Mouse (Mus musculus): Measurements from ENCODE around the gene Ggta1. TPM values are rescaled to one million over a fixed set of nuclear protein-coding genes. Genes with fewer than 3 reads are reported as not detected.
A peak's percentile ranks its signal among the peaks of the same experiment; 100 is the strongest.

Ggta1 gene
- total RNA-seq (2022) = 1 to 10 TPM; 4.0 to 7.7 (median 5.6) TPM

DNA sequence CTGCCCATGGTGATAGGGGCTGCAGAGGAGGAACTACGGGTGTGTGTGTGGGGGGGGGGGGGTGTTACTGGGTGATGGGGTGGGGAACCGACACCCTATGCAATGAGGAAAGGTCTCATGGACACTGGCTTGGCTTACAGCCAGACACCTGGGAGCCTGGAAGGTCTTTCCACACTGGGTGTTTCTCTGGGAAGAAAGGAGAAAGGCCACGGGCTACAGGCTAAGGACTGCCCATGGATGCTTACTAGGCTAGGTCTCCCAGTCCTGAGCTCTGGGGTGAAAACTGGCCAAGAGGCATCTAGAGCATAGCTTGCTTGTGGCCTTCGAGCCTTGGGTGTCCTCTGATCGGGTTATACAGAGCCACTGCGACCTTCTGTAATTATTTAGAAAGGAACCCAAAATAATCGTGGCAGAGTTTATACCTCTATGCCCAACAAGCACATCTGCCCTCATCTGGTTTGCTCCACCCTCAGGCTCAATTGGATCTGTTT, at the start of gene Ggta1:
TSS of gene Ggta1 (minus strand) at position 441 of the 491 bp plus-strand sequence.
- no peak for DNase-seq (ENCODE audit: low spot score in 2 of 2)

DNA sequence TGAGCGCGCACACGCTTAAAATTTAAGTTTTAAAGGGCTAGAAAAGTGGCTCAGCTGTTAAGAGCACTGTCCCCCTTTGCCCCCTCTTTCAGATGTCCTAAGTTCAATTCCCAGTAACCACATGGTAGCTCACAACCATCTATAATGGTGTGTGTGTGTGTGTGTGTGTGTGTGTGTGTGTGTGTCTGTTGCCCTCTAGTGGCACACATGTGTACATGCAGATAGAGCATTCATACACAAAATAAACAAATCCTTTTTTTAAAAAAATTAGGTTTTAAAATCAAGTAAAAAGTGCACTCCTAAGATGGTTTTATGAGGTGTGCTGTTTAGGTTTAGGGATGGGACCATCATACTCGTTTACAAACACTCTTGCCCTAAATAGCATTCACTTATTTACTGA, 49.2 kb upstream of the Ggta1 start:
- DNase-seq (ENCODE audit: low spot score in 2 of 2) = no peak

DNA sequence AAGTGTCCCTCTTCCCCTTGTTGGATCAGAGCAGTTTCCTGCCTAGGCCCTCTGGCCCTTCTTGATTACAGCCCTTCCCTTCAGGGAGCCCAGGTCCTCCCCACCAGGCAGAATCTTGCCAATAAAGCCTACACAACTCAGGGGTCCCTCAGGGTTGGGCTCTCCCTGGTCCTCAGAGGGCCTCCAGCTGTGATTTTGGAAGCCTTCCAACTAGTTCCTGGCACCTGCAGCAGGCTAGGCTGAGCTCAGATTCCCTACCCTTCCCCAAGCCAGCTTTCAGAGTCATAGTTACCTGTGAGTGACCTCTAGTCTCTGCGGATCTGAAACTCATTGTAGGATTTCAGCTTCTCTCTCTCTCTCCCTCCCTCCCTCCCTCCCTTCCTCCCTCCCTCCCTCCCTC, 47.9 kb upstream of the Ggta1 start:
- no peak for DNase-seq (ENCODE audit: low spot score in 2 of 2)

DNA sequence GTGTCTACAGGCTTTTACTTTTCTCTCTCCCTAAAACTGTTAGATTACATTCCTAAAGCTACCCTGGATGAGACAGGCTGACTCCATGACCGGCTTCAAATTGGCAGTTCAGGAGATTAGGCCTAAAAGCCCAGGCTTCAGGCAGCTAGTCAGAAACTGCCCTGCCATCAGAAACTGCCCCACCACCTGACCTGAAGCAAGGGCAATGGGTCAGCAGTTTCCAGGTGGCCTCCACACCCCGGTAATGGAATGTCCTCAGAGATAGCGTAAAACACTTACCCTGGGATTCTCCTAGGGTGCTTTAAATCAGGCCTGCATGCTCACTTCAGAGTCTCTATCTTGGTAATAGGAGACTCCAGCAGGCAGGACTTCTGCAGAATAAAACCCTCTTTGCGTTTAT, 46.9 kb upstream of the Ggta1 start:
- no peak for DNase-seq (ENCODE audit: low spot score in 2 of 2)

DNA sequence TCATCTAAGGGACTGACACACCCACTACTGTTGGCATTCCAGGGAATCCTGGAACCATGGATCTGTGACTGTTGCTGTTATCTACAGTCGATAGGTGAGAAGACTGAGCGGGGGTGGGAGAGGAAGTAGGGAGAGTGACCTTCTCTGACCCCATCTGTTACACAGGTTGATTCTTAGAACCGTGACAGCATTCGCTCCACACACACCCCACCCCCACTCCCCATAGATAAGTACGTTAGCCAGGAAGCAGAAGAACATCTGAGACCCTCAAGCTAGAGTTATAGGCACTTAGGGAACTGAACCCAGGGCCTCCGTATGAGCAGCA, 46.3 kb upstream of the Ggta1 start:
- no peak for DNase-seq (ENCODE audit: low spot score in 2 of 2)

DNA sequence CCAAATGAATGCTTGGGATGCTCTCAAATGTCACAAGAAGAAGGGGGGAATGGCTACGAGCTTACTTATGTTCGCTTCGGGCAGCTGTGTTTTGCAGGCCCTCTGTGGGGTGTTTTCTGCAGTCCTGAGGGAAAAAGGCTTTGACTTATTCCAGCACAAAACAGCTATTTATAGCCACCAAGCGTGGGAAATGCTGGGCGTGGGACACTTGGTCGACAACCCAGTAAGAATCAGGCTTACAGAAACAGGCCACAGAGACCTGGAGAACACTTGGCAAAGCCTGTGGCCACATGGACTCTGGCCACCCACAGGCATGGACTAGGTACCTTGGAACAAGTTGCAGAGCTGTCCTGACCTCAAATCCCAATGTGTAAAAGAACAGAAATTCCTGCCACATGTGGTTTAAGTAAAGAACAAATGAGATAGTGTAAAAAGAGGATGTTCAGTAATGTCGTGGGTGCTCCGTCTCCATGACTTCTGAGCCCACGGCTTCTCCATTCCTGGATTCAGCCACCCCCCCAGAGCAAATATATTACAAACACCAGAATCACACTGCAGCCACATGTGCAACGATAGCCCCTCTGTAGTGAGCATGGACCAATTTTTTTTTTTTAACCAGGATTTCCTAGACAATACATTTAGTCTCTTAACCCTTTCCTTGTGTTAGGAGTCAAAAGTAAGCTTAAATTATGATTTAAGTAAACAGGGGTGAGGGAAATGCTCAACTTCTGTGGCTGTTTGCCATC, 45.7 kb upstream of the Ggta1 start:
- DNase-seq (ENCODE audit: low spot score in 2 of 2) = peak; percentile 58 to 83

DNA sequence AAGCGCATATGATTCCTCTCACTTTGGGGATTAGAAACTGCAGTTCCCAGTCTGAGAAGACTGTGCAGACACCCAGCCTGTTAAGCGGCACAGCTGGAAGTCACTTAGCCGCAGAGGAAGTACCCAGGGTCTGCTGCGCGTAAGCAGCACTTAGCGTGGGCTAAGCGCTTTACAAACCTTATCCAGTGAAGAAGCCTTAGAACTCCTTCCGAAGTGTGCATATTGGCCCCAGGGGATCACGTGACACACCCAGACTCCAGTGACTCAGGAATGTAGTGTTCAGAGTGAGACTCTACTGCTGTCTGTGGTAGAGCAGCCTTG, 44.1 kb upstream of the Ggta1 start:
- no peak for DNase-seq (ENCODE audit: low spot score in 2 of 2)

DNA sequence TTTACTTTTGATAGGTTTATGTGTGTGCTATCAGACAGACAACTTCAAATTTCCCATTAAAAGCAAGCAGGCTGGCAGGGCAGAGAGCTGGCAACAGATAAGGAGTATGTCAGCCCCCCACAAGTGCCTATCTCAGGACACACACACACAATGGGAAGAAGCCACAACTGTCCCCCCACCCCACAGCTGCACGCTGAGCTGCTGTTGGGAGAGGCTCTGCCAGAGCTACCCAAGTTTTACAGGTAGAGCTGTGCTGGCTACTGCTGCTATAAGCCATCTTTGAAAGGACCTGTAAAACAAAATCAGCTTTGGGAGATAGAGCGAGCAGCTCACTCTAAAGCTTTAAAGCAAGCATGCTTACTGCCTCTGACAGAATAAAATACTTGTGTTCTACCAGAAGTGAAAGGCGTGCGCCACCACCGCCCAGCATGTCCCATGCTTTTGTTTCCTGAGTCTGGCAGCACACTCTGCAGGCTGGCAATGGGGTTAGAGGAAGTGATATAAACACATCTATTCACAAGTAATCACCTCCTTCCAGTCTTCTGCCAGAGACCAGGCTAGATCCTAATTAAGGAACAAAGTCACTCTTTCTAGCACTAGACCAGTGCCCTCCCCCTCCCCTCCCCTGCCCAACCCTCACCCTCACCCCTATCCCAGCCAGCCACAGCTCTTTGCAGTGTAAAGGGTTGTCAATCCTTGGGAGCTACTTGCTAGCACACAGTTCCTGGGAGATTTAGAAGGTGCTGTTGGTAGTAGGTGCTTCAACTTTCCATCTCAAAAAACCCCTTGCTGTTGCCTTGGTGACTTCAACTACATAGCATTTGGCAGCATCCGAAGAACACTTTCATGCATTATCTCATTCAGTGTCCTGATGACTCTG, 43.5 kb upstream of the Ggta1 start:
- peak in 1 of 2 experiments; percentile 43 for DNase-seq (ENCODE audit: low spot score in 2 of 2)

DNA sequence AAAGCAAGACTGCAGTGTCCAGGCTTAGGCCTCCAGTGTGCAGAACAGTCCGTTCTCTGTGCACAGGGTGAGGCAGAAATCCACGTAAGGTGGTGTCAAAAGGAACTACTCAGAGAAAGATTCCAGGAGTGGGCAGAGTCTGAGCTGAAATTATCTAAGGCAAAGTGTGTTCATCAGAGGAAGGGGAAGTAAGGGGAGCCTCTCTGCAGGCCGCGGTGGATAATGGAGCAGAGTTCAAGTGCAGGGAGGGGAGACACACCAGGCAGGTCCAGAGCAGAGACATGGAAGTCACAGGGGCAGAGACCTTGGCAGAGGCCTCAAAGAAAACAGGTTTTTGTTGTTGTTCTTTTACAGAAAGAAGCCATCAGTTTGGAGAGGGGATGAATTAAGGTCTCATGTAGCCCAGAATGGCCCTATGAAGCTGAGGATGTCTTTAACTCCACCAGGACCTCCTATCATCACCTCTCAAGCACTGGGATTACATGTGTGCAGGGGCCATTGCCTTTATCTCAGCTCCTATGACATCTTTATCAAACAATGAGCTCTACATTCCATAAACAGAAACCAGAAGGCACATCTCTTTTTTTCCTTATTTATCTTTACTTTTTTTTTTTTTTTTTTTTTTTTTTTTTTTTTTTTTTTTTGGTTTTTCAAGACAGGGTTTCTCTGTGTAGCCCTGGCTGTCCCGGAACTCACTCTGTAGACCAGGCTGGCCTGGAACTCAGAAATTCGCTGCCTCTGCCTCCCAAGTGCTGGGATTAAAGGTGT, 42.7 kb upstream of the Ggta1 start:
- no peak for DNase-seq (ENCODE audit: low spot score in 2 of 2)

DNA sequence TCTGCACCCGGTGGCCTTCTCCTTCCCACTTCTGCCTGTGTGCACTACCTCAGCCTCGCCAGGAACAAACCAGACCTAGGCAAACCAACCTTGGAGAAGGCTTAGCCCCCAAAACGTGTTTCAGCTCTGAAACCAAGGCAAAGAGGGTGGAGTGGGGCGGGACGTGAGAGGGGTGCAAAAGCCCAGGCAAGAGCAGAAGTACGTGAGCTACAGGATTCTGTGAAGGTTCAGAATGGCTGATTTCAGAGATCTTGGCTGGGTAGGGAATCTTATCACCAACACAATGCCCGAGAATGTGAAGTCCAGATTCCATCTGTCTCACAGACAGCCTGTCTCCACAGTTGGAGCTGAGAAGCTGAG, 41.4 kb upstream of the Ggta1 start:
- no peak for DNase-seq (ENCODE audit: low spot score in 2 of 2)

DNA sequence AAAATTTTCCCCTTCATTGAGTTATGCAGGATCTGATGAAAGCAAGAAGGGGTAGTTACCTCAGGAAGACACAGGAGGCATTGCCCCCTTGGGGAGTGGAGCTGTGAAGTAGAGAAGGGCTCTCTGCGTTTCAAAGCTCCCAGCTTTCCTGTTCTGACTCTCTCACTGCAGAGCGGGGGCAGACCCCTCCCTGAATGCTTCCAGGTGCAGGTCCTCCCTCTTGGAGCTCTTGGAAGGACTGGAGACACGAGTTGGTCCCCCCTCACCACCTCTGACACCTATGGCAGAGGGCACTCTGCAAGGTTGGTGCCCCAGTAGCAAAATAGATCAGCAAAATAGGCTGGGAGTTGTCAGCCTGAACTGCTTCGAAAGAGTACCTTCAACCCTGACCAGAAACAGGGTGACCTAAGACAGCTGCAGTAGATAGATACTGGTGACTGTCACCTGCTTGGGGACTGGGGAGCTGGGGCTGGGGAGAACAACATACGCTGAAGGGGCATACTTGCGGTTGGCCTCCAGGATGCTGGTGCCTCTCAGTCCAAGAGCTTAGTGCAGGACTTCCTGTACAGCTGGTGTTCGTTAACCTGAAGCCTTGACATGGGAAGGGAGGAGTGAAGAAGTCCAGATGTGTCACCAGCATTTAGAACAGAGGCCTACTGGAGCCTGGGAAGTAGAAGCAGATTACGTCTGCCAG, 40.8 kb upstream of the Ggta1 start:
- no peak for DNase-seq (ENCODE audit: low spot score in 2 of 2)

DNA sequence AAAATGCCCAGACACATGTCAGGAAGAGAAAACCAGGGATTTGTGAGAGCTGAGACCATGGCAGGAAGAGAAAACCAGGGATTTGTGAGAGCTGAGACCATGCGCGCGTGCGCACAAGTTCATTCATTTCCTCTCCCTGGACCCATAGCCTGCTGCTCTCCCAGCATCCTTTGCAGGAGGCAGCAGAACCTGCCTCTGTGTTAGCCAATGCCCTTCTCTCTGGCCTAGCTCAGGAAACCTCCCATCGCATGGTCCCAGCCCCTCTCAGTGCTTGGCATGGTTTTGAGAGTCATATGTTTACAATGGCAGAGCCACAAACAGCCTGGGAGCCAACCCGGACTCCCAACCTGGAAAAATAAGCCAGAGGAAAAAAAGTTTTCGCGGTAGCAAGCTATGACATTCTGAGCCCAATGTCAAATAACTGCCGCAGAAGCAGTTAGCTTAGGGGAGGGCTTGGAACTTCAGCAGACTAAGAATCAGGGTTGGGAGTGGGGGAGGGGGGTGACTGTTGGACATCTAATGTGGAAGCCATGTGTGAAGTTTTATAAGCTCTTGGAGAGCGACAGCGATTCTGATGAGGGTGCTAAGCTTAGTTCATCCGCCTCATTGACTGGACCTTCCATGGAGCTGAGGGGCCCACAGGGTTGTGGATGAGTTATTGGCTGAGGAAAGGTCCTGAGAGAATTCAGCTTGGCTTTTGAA, 40.1 kb upstream of the Ggta1 start:
- DNase-seq (ENCODE audit: low spot score in 2 of 2) = no peak

DNA sequence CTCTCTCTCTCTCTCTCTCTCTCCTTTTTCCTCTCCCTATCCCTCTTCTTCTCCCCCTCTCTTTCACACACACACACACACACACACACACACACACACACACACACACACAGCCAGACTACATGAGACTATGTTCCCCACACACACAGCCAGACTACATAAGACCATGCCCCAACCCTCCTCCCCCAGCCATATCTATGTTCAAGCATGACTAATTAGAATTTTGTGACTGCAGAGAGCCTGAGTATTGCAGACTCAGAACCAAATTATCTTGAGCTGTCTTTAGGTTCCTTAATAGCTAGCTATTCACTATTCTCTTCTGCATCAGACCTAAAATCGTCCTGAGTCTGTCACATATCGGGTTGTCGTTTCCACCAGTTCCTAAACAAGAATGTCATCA, 39.5 kb upstream of the Ggta1 start:
- no peak for DNase-seq (ENCODE audit: low spot score in 2 of 2)

DNA sequence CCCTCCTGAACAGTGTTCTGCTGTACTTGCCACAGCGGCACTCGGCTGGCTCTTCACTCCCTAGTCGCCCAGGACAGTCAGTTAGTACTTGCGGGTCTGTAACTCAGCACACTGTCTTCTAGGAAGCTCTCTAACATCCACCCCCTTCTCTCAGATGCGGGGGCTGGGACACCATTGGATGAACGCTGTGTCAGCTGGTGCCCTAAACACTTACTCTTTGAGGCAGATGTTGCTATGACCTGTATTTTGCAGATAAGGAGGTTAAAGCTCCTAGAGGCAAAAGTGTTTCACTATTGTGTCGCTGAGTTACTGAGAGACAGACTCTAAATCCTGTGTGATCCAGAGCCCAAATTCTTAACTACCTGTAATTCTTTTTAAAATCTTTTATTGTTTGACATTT, 36.4 kb upstream of the Ggta1 start:
- no peak for DNase-seq (ENCODE audit: low spot score in 2 of 2)

DNA sequence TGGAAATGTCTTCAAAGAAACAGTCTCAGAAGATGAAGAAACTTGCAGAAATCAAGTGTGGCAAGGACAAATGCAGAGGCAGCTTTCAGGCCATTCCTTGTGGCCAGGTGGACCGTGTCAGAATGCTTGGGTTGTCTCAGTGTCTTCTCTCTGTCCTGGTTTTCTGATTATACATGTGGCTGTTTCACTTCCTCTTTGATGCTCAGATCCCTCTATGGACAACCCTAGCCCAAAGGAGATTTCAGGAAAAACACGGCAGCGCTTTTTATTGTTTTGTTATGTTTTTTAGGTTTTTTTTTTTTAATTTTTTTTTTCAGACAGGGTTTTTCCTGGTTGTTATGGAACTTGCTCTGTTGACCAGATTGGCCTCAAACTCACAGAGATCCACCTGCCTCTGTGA, 35.9 kb upstream of the Ggta1 start:
- DNase-seq (ENCODE audit: low spot score in 2 of 2) = no peak

DNA sequence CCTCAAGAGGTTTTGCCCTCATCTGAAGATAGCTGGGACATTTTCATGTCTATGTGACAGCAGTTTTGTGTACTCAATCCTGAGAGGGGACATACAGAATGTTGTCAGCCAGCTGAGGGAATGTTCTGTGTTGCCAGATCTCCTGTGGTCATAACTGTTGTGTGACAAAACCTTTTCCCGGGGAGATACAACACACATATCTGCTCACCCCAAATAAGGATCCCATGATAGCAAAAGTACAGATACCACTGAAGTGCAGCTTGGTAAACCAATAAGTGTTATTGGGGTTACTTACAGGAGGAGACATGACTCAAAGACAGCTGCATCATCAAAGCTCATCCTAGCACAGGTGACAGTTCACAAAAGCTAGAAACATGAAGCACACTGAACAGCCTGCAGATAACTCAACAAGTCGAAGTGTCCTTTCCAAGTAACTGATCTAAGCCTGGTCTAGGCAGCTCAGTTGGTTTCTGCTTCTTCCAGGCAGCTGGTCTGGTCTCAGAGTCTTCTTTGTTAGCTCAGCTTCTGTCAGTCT, 34.7 kb upstream of the Ggta1 start:
- no peak for DNase-seq (ENCODE audit: low spot score in 2 of 2)

DNA sequence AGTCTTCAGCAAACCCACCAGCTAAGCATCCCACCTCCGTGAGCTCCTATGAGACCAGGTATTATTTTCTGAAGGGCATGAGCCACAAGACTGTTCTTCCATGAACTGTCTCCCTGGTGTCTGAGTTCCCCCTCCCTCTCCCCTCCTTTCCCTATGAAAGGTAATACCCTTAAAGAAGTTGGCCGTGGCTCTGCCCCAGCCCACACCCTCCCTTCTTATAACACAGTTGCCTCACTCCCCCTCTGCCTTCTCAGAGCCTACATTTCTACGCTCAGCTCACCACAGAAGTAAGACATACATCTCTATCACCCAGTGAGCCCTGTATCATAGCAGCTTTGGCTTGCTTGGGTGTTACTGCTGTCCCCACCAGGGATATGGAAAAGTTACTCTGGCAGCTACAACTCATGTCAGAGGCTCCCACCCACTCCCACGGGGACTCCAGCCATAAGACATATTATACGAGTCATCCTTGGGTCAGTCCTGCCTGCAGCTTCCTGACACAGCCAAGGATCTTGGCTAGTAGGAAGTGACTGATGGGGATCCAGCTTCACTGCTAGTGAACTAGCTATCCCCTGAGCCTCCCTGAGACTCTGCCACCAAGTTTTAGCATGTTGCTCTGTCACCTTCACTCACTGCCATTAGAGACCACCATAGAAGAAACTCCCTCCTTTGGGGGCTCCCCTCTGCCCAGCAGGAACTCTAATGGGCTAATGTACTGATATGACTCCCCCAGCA, 33.4 kb upstream of the Ggta1 start:
- no peak for DNase-seq (ENCODE audit: low spot score in 2 of 2)

DNA sequence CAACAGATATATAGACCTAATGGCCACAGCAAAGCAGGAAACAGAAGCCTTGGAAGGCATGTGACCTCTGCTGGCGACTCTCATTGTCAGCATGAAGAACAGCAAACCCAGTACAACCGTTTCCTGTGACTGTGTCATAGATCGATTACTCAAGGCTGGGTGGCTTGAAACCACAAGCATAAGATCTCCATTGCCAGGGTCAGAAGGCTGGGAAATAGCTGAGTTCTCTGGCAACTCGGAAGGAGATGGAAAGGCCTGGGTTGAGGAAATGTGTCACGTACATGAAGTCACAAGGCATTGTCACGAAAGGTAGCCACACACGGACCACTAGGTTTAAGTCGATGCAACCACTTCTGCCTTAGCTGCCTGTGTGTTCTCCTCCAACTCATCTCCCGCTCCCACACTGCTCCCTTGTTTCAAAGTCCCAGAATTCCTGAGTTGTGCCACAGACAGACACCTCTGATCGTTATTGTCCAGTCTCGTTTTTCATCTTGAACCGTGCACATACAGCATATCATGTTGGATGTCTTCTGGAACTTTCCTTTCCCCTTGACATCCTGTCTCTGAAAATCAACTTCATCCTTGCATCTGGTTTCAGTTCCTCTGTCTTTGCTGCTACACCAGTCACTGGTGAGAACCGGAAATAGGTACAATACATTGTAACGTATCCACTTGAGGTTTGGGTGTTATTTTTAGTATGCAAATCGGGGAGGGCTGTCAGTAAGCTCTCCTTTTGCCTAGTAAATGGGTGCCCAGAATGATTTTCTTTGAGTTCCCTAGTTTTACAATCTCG, 32.7 kb upstream of the Ggta1 start:
- no peak for DNase-seq (ENCODE audit: low spot score in 2 of 2)

DNA sequence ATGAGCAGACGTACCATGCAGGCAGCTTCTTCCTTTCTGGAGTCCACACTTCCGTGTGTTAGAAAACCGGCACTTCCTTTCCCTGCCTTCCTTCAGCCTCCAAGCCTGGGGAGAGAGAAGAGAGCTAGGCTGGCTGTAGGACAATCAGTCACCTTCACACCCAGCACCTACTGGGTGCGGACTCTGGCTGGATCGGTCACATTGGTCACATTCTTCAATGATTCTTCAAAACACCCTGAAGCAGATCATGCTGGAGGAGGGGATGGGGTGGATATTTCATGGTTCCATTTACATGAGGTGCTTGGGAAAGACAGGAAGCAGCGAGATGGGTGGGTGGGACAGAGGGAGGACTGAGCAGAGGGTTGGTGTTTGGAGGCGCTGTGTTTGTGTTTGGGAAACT, 30.5 kb upstream of the Ggta1 start:
- DNase-seq (ENCODE audit: low spot score in 2 of 2) = no peak
